Mouse (Mus musculus) A20 (cell line): ENCODE results near the gene Mcm3ap.
A peak's percentile ranks its signal among the peaks of the same experiment; 100 is the strongest.

ENCODE experiments used
- DNase-seq: peaks from one replicate; pipeline ENCODE4 v3.0.0-alpha.2; 2011; ENCODE audit warnings: low read depth, low spot score

Mcm3ap gene

DNA sequence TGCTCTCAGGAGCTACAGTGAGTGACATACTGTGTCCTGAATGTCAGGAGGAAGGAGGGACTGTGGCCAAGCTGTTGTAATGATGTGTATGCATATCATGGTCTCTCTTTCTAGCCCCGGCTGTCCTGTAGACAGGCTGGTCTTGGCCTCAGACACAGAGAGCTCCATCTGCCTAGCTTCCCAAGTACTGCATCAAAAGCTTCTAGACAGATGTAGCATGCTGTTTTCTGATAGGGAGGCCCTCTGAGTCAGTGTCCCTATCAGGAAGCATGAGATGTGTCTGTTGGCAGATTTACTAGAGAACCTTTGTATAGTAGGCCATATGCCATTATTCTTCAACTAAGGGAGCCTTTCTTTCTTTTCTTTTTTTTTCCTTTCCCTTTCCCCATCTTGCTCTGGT, 24.8 kb downstream of the Mcm3ap start:
- no peak for DNase-seq

DNA sequence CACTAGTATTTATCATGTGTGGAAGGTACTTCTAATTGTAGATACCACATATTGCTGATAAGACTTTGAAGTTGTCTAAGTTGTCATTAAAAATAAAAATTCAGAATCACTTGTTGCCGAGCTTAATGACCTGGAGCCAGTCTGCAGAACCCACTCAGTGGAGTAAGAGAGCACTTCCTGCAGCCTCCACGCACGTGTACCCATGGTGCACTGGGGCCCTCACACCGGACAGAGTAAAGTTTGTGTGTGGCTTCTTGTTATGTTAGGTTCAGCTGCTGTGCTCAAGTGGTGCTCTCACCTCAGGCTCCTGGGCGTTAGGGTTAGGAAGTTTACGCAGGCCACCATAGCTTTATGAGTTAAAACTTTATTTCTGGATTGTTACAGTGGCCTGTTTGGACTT, 26.8 kb downstream of the Mcm3ap start:
- DNase-seq: no peak

DNA sequence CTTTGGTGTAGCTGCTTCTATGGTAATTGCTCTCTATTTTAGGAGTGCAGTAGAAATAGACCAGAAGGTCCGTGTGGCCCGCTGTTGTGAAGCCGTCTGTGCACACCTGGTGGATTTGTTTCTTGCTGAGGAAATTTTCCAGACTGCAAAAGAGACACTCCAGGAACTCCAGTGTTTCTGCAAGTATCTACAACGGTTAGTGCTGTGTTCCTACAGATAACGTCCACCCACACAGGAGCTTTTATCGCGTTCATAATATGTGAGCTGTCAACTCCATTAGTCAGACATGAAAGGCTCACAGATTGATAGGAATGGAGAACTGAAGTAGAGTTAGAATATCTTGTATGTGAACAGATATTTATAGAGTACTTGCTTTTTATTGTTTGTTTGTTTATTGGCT, 27.6 kb downstream of the Mcm3ap start:
- no peak for DNase-seq

DNA sequence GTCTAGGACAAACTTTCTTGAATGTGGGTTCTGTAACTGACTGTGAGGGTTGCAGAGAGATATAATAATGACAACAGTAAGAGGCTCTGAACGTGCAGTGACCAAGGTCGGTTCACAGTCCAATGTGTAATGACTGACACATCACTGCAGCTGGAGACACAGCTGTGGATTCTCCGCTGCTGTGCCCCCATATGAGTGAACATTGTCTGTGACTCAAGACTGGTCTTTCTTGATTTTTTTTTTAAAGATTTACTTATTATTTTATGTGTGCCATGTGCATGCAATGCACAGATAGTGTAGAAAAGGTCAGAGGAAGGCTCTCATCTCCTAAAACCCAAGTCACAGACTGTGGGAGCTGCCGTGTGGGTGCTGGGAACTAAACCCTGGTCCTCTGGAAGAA, 28.8 kb downstream of the Mcm3ap start:
- DNase-seq: no peak

DNA sequence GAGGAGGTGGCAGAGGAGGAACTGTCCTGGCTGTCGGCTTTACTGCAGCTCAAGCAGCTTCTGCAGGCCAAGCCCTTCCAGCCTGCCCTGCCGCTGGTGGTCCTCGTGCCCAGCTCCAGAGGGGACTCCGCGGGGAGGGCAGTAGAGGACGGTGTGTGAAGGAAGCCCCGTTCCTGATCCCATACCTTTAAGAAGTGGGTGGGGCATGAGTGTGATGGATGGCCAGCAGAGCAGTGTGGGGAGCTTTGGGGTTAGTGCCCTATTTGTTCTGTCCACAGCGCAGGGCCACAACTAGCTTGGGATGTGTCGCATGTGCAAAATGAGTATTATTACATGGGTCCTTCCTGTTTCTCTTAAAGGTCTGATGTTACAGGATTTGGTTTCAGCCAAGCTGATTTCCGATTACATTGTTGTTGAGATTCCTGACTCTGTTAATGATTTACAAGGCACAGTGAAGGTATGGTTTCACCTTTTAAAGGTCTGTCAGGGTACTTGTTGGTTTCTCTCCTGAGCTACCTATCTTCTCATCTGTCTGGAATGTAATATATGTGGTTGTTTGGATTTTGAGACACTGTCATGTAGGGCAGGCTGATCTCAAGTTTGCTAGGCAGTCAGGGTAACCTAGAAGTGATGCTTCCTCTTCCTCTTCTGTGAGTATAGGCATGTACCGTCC, 35.7 kb downstream of the Mcm3ap start:
- no peak for DNase-seq

GRCm38 (mm10) chr10:76505865-76506264, 37.1 kb downstream of the Mcm3ap start:
- no peak for DNase-seq

GRCm38 (mm10) chr10:76512965-76513583, 44.3 kb downstream of the Mcm3ap start:
- peak; percentile 89 for DNase-seq

DNA sequence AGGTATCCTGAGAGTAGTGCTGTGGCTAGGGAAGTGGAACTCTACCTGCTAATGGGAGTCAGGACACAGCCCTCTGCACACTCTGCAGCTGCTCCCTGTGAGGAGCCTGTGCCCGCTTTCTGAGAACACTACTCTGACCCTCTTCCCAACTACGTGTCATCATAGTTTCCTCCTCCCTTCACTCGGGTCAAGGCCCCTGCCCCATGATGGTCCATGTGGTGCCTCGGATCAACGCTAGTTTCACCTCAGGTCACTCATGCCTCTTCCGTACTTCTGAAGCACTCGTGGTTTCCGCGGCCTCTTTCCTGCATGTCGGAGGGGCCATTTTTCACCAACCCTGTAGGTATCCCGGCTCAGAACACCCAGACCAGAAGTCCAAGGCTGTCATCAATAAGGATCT, 62.2 kb downstream of the Mcm3ap start:
- no peak for DNase-seq

GRCm38 (mm10) chr10:76531375-76531774, 62.6 kb downstream of the Mcm3ap start, which contains the start of gene Lss:
Gene Lss, plus strand, starts transcription at chr10:76531588.
- DNase-seq: peak; percentile 99

- no peak for DNase-seq
Observed at GRCm38 (mm10) chr10:76531828-76532227, 63.1 kb downstream of the Mcm3ap start.

DNA sequence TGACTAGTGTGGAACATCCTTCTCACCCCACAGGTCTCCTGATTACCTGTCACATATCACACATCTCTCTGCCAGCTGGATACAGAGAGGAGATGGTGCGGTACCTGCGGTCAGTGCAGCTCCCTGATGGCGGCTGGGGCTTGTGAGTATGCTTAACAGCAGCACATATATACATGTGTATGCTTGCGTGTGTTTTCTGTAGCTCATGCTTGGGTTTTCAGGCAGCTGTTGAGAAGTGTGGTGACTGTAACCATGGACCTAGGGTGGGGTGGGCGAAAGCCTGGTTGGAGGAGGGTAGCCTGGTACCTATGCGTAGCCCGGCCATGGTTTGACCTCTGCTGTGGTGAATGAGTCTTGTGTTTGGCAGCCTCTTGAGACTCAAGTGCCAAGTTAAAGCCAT, 66.8 kb downstream of the Mcm3ap start:
- DNase-seq: no peak

DNA sequence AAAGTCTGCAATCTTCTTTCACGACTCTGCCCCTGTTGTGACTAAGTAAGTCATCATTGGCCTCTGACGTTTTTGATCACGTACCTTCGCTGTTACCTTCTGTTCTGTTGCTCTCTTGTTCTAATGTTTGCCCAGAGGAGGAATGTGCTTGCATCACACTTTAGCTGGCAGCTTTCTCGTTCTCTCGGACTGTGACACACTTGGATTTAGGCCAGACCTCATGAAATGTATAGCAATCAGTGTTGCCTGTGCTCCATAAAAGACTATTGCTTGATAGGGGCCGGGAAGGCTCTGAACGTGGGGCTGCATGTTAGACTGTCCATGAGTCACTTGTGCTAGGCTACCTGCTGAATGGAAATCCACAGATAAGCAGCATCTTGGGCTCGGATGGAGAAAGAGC, 68.9 kb downstream of the Mcm3ap start:
- DNase-seq: no peak

GRCm38 (mm10) chr10:76541336-76542085, 72.8 kb downstream of the Mcm3ap start:
- DNase-seq: no peak

GRCm38 (mm10) chr10:76542636-76543375, 74.1 kb downstream of the Mcm3ap start:
- DNase-seq: no peak

- DNase-seq: no peak
Observed at GRCm38 (mm10) chr10:76546566-76546965, 77.8 kb downstream of the Mcm3ap start.

GRCm38 (mm10) chr10:76548218-76548617, 79.5 kb downstream of the Mcm3ap start:
- no peak for DNase-seq

- no peak for DNase-seq
Observed at GRCm38 (mm10) chr10:76550458-76550857, 81.7 kb downstream of the Mcm3ap start.

GRCm38 (mm10) chr10:76551556-76551955, 82.8 kb downstream of the Mcm3ap start:
- no peak for DNase-seq

DNA sequence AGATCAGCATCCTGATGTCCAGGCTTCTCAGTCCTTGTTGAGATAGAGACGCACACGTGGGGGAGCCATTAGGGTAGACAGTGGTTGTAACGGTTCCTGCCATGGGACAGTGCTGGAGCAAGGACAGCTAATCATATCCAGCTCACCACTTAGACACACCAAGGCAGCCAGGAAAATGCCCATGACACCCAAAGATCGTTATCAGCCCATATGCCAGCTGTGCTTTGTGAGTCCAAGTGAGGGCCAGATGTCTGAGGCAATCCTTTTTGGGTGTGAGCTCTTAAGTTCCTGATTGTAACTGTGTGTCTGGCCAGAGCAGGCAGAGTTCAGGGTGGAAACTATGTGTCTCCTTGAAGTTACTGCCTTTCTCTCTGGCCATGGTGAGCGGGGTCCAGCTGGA, 85.3 kb downstream of the Mcm3ap start:
- no peak for DNase-seq

GRCm38 (mm10) chr10:76561972-76562371, 93.2 kb downstream of the Mcm3ap start, which contains the start of gene Spatc1l:
Gene Spatc1l, plus strand, starts transcription at chr10:76562272.
- DNase-seq: no peak
